Mouse (Mus musculus) gastrocnemius, adult 18-20 months (tissue): ENCODE measurements around the gene Gpr63. TPM values are rescaled to one million over a fixed set of nuclear protein-coding genes. Genes with fewer than 3 reads are reported as not detected.

ENCODE experiments used
- total RNA-seq, 2 experiments: library from RNA; stranded (reverse); gene quantifications; 2 replicates each; pipeline ENCODE4 v1.2.3; 2021

Gpr63 gene
- total RNA-seq, 2 experiments from 2014 or later, result 0.34 to 0.78 TPM

Other genes with a start within 250 kb of the Gpr63 start
- under 1 TPM; 0.09 to 0.31 TPM for gene Klhl32, start 115.3 kb upstream of the Gpr63 start, total RNA-seq
- gene Ndufaf4, start 68.3 kb upstream of the Gpr63 start, total RNA-seq, result 10 to 100 TPM; 39.2 to 41.0 TPM